1 mouse cellular context compared by ENCODE assay signal in the genomic region with DNA sequence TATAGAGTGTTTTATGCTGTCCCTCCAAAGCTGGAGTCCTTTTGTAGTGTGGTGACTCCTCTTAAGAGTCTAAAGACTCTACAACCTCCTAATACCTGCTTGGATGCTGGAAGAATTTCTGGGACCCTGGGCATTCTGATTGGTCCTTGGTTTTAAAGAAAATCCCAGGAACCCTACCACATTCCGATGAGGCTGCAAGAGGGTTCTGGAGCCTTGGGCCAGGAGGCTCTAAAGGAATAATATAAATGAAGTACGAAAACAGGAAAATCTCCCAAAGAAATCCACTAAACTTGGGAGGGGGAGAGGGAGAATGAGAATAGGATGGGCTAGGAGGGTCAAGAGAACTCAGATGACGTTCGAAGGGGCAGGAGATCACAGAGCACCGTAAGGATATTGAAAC.
TF ChIP-seq lines count a peak whose summit lies in the region.

No protein-coding gene starts in this region.

TF ChIP-seq in MEL, 35 proteins besides CTCF, POLR2A, EP300 and RAD21:
- TF ChIP-seq MAZ (IDR thresholded peaks at IDR 0.05; ENCODE audit: low read depth, low read length) (no peak), BHLHE40 (IDR thresholded peaks at IDR 0.05; ENCODE audit: borderline replicate concordance, low read depth, low read length) (no peak), USF1 (IDR thresholded peaks at IDR 0.05; ENCODE audit: low read depth, low read length) (no peak), ZNF384 (IDR thresholded peaks at IDR 0.05; ENCODE audit: low read depth, low read length) (no peak), SIN3A (IDR thresholded peaks at IDR 0.05; ENCODE audit: low read length) (no peak), MYB (IDR thresholded peaks at IDR 0.05; ENCODE audit: low read depth, low read length) (no peak), RCOR1 (IDR thresholded peaks at IDR 0.05; ENCODE audit: low read depth, low read length) (no peak), ZMIZ1 (IDR thresholded peaks at IDR 0.05; ENCODE audit: low read depth, low read length) (no peak), E2F4 (IDR thresholded peaks at IDR 0.05; ENCODE audit: borderline replicate concordance, low read depth, low read length) (no peak), MYC (IDR thresholded peaks at IDR 0.05; ENCODE audit: low read depth, low read length) (no peak), UBTF (IDR thresholded peaks at IDR 0.05; ENCODE audit: borderline replicate concordance, insufficient read depth, low read depth, low read length) (no peak), CHD1 (IDR thresholded peaks at IDR 0.05; ENCODE audit: low read depth, low read length) (no peak), TAL1 (IDR thresholded peaks at IDR 0.05; ENCODE audit: low read length) (no peak), NRF1 (IDR thresholded peaks at IDR 0.05; ENCODE audit: insufficient read depth, low read depth, low read length, poor library complexity, severe bottlenecking) (no peak), POLR2AphosphoS5 (IDR thresholded peaks at IDR 0.05; ENCODE audit: borderline replicate concordance, low read depth, low read length) (no peak), GABPA (IDR thresholded peaks at IDR 0.05; ENCODE audit: low read depth, low read length) (no peak), ZC3H11A (IDR thresholded peaks at IDR 0.05; ENCODE audit: low read depth, low read length) (no peak)
TF ChIP-seq in MEL: peak in this region for 0.
